Mouse (Mus musculus) large intestine, adult 2 months (tissue): ENCODE results near the gene Grsf1. TPM values are rescaled to one million over a fixed set of nuclear protein-coding genes. Genes with fewer than 3 reads are reported as not detected.

Experiments used
- DNase-seq: peaks from one replicate; pipeline ENCODE4 v3.0.0-alpha.2; 2012; ENCODE audit warnings: low read depth, low spot score
- WGBS: fragments of 180-500 bp; shearing (Covaris S2); methylation state at CpG from one replicate; pipeline ENCODE4 v1.1.7; 2018; 5-methylcytosine and 5-hydroxymethylcytosine counted together
- polyA plus RNA-seq: library from polyadenylated mRNA; depleted of rRNA; stranded (reverse); fragments of >200 nt; gene quantifications from 2 replicates; pipeline ENCODE4 v1.2.3, GENCODE M21; 2012; rRNA removed

Grsf1 gene
- polyA plus RNA-seq, 1 experiment = 11.4 TPM

GRCm38 (mm10) chr5:88643491-88643890, 32.5 kb downstream of the Grsf1 start:
- 74% methylated on average over 9 of the region's 9 CpGs for WGBS
- DNase-seq = no peak

DNA sequence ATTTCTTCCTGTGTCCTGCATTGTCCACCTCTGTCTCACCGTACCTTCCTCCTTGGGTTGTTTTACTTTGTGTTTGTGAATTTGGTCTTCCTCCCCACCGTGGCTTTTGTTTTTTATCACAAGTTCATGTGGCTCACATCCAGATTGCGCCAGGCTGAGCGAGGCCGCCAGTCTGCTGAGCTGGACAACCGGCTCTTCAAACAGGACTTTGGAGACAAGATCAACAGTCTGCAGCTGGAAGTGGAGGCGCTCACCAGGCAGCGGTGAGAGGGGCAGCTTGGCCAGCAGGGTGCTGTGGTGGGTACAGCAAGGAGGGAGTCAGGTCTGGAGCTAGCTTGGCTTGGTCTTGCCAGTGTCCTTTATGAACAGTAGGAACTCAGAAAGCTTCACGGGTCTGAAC, 33.2 kb downstream of the Grsf1 start:
- no peak for DNase-seq
- WGBS = 70% methylated on average over 9 of the region's 9 CpGs

- WGBS = 88% methylated on average over 5 of the region's 5 CpGs
- DNase-seq = no peak
These were observed 41.9 kb downstream of the Grsf1 start for GRCm38 (mm10) chr5:88634076-88634475.

DNA sequence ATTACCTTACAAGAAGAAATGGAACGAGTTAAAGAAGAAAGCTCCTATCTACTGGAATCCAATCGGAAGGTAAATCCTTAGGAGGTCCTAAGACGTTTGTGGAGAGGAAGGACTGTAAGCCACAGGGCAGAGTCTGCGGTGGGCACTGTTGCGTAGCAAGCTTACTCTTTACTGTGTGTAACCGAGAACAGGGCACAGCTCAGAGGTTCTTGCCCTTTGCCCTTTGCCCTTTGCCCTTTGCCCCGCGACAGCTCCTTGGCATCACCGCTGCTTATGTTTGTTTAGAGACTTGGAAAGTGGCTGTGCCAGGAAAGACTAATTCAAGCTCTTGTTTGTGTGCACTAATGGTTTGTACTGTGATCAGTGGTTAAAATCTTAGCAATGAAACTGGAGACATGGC, 43.5 kb downstream of the Grsf1 start:
- 70% methylated on average over 9 of the region's 9 CpGs for WGBS
- no peak for DNase-seq

DNA sequence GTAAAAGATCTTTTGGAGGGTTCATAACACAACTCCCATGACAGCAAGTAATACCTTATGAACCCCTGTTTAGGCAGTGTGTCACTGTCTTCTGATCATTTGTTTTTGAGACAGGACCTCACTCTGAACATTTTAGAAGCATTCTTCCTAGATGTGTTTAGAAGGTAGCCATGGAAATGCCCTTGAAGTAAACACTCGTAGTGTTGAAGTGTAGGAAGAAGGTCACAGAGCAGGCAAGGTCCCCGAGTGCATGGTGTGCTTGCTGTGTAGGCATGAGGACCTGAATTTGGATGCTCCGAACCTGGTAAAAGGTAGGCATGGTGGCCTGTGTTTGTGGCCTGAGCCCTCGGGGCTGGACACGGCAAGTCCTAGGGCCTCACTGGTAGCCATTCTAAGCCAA, 44.4 kb downstream of the Grsf1 start:
- 82% methylated on average over 5 of the region's 5 CpGs for WGBS
- no peak for DNase-seq

DNA sequence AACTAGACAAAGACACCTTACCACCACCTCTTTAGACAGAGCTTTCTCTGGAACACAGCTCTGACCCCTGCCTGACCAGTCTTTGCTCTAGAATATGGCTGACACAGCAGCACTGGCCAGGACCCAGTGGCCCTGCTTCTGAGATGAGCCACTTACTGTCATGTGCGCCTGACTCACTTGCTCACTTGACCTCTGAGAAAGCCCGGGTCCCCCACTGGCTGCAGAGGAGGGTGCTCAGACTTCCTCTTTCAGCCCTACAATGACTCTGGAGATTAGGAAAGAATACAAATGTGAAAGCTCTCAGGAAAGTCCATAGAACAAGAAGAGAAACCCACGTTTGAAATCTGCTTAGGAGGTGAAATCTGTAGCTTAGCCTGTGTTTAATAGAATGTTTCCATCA, 45.1 kb downstream of the Grsf1 start:
- WGBS = 63% methylated on average over 3 of the region's 3 CpGs
- no peak for DNase-seq

DNA sequence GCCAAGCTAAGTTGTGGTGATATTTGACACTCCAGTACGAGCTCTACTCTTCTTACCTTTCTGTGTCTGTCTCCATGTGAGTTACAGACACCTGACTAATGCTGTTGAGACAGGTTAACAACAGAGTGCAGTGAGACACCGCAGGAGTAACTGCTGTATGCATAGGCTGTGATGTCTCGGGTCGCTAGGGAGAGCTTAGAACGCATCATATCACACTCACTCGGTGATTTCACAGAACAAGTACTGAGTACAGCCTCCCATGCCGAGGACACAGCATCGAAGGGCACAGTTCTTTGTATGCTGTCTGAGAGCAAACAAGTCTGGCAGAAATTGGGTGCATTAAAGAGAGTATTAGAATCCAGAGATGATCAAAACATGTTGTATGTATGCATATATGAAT, 46.0 kb downstream of the Grsf1 start:
- no peak for DNase-seq
- 84% methylated on average over 8 of the region's 8 CpGs for WGBS

- 41% methylated on average over 11 of the region's 11 CpGs for WGBS
- no peak for DNase-seq
These were observed 46.8 kb downstream of the Grsf1 start for GRCm38 (mm10) chr5:88629125-88629524.

- peak; percentile 6 for DNase-seq
- 47% methylated on average over 4 of the region's 4 CpGs for WGBS
These were observed 48.4 kb downstream of the Grsf1 start for GRCm38 (mm10) chr5:88627545-88627944.

GRCm38 (mm10) chr5:88616988-88617387, 59.0 kb downstream of the Grsf1 start:
- no peak for DNase-seq
- 78% methylated on average over 4 of the region's 4 CpGs for WGBS

GRCm38 (mm10) chr5:88614129-88614528, 61.8 kb downstream of the Grsf1 start:
- 89% methylated on average over 1 of the region's 1 CpGs for WGBS
- DNase-seq = no peak

Other genes with a start within 250 kb of the Grsf1 start
- not detected in 2 replicates for gene Ambn, start 220.2 kb downstream of the Grsf1 start, polyA plus RNA-seq
- gene Enam, start 188.2 kb downstream of the Grsf1 start, polyA plus RNA-seq = 0.04 TPM in 1 of 2 replicates, not detected in the other
- 949 and 1,956 TPM in 2 replicates for gene Jchain, start 148.3 kb downstream of the Grsf1 start, polyA plus RNA-seq
- gene Utp3, start 121.7 kb downstream of the Grsf1 start, polyA plus RNA-seq = 6.0 and 7.8 TPM in 2 replicates
- 4.9 and 7.6 TPM in 2 replicates for gene Rufy3, start 111.1 kb downstream of the Grsf1 start, polyA plus RNA-seq
- gene Mob1b, start 44.7 kb upstream of the Grsf1 start, polyA plus RNA-seq = 4.0 and 5.7 TPM in 2 replicates
- 4.1 and 5.1 TPM in 2 replicates for gene Dck, start 88.8 kb upstream of the Grsf1 start, polyA plus RNA-seq
- 13.1 and 21.0 TPM in 2 replicates for gene Slc4a4, start 210.6 kb upstream of the Grsf1 start, polyA plus RNA-seq